Mouse (Mus musculus): Measurements from ENCODE around the gene Aff1.

GRCm38 (mm10) chr5:103788976-103789375 lies 96.8 kb downstream of the Aff1 start:
- TF ChIP-seq CTCF (conservative IDR thresholded peaks at IDR 0.05; ENCODE audit: insufficient read depth, insufficient read length, low read depth, low read length) = no peak
- no peak for TF ChIP-seq POLR2A (IDR thresholded peaks at IDR 0.05; ENCODE audit: low read depth, low read length)

Measured in kidney, adult 2 months (tissue).